Mouse (Mus musculus): ENCODE measurements around the gene Lmf1. TPM values are rescaled to one million over a fixed set of nuclear protein-coding genes. Genes with fewer than 3 reads are reported as not detected.

The Lmf1 gene
- polyA plus RNA-seq, 1 experiment from 2014 or later = 13.4 TPM

- Histone ChIP-seq H3K27ac (no peak overlapping the region), H3K4me3 (ENCODE audit: inconsistent target) (no peak overlapping the region), H3K79me2 (ENCODE audit: inconsistent target) (no peaks in the 10 kb centered on the region), H3K36me3 (ENCODE audit: inconsistent target) (no peaks in the 10 kb centered on the region)
- 93% methylated on average over 11 of the region's 11 CpGs for WGBS (ENCODE audit: missing documents)
These were observed 29.4 kb downstream of the Lmf1 start for GRCm38 (mm10) chr17:25608137-25608785.

GRCm38 (mm10) chr17:25608821-25609505 is 30.1 kb downstream of the Lmf1 start:
- 95% methylated on average over 9 of the region's 10 CpGs for WGBS (ENCODE audit: missing documents)
- Histone ChIP-seq H3K4me3 (ENCODE audit: inconsistent target) (no peak overlapping the region), H3K79me2 (ENCODE audit: inconsistent target) (no peaks in the 10 kb centered on the region), H3K36me3 (ENCODE audit: inconsistent target) (no peaks in the 10 kb centered on the region), H3K27ac (no peak overlapping the region)

GRCm38 (mm10) chr17:25609506-25609828 is 30.6 kb downstream of the Lmf1 start:
- Histone ChIP-seq H3K79me2 (ENCODE audit: inconsistent target) (no peaks in the 10 kb centered on the region), H3K36me3 (ENCODE audit: inconsistent target) (no peaks in the 10 kb centered on the region), H3K27ac (no peak overlapping the region), H3K4me3 (ENCODE audit: inconsistent target) (no peak overlapping the region)
- 98% methylated on average over 3 of the region's 3 CpGs for WGBS (ENCODE audit: missing documents)

DNA sequence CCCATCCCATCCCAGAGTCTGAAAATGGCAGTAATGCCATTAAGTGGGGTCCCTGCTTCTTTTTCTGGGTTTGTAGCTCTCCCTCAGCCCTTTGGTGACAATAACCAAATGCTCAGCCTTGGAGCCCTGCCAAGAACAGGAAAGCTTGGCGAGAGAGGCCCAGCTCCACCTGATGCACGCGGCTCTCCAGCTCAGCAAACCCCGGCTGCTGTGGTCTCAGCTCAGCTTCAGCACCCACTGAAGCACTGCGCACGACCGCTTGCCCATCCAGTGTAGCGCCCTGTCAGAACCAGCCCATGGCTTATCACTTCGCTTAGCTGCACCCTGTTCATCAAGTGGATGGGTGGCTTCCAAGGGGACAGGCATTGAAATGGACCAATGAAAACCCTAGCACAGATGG is 31.3 kb downstream of the Lmf1 start:
- no peaks in the 10 kb centered on the region for H3K79me2 ChIP-seq (ENCODE audit: inconsistent target)
- WGBS (ENCODE audit: missing documents) = 92% methylated on average over 9 of the region's 9 CpGs
- no peak overlapping the region for H3K4me3 ChIP-seq (ENCODE audit: inconsistent target)
- no peaks in the 10 kb centered on the region for H3K36me3 ChIP-seq (ENCODE audit: inconsistent target)
- no peak overlapping the region for H3K27ac ChIP-seq

GRCm38 (mm10) chr17:25612537-25612936 is 33.7 kb downstream of the Lmf1 start:
- Histone ChIP-seq H3K27ac (no peak overlapping the region), H3K4me3 (ENCODE audit: inconsistent target) (no peak overlapping the region), H3K36me3 (ENCODE audit: inconsistent target) (no peaks in the 10 kb centered on the region), H3K79me2 (ENCODE audit: inconsistent target) (no peaks in the 10 kb centered on the region)
- 98% methylated on average over 9 of the region's 9 CpGs for WGBS (ENCODE audit: missing documents)

DNA sequence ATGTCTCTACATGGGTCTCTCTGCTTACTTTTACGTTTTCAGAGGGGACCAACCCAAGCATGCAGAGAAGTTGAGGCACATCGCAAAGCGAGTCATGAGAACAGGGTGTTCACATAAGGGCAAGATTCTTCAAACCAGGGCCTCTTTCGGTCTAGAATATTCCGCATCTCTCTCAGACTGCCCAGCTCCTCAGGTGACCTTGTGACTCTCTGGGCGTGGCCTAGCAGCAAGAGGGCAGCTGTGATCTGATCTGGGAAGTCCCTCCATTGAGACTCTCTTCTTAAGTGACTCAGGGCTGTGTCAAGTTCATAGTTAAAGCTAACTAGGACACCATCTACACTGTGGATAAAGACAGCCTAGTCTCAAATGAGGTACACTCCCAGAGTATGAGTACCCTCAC is 34.4 kb downstream of the Lmf1 start:
- no peak overlapping the region for H3K27ac ChIP-seq
- 97% methylated on average over 6 of the region's 6 CpGs for WGBS (ENCODE audit: missing documents)
- no peaks in the 10 kb centered on the region for H3K36me3 ChIP-seq (ENCODE audit: inconsistent target)
- H3K4me3 ChIP-seq (ENCODE audit: inconsistent target) = no peak overlapping the region
- no peaks in the 10 kb centered on the region for H3K79me2 ChIP-seq (ENCODE audit: inconsistent target)

DNA sequence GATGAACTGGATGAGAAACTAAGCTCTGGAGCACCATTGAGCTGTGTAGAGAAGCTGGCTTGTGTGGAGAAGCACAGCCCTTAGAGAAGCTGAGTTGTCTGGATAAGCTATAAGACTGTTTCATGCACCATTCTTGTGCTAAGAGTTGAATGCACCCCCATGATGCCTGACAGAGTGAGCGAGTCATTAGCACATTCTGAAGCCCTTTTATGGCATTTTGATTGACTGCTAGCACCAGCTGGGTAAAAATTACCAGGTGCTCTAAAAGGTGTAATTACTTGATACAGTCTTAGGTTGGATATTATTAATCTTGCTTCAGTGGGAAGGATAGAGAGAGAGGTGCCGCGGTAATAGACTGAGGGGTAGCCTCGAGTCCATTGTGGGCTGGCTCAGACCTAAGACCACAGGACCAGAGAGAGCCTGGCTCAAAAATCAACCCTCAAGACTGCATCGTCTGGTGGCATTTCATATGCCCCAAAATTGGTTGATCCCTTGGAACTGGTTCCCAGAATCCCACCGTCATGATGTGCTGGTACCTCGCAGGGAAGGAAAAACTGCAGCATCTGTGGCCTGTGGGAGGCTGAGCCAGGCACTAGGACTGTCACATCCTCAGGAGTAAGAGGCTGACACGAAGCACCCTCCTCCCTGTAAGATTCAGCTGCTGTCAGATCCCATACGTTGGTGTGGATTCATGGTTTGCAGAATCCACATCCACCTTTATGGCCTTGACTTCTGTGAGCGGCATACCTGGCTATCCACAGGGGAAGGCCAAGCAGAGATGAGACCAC is 36.0 kb downstream of the Lmf1 start:
- H3K79me2 ChIP-seq (ENCODE audit: inconsistent target) = no peaks in the 10 kb centered on the region
- H3K27ac ChIP-seq = no peak overlapping the region
- WGBS (ENCODE audit: missing documents) = 90% methylated on average over 10 of the region's 10 CpGs
- no peak overlapping the region for H3K4me3 ChIP-seq (ENCODE audit: inconsistent target)
- H3K36me3 ChIP-seq (ENCODE audit: inconsistent target) = no peaks in the 10 kb centered on the region

DNA sequence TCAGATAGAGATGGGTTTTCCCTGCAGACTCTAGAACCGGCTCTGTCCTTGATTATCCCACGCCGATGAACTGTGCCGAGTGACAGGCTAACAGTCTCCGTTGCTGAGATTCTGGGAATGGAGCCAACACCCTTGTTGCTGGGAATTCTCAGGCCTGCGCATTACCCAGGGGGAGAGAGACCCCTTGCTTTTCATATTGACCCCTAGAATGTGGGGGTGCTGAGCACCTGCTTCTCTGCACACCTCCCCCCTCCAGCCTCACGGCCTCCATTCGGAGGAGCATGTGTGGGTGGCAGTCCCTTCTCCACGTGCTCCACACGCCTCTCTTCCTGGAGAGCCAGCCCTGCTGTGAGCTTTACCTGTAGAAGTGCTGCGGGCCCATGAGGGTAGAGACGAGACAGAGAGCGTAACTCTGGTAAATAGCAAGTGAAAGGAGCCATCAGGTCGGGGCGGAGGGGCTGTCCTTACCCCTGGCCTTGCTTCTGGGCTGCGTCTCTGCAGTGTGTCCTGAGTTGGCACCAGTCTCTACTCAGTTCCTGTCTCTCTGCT is 39.7 kb downstream of the Lmf1 start:
- WGBS (ENCODE audit: missing documents) = 95% methylated on average over 16 of the region's 16 CpGs
- Histone ChIP-seq H3K4me3 (ENCODE audit: inconsistent target) (no peak overlapping the region), H3K36me3 (ENCODE audit: inconsistent target) (no peaks in the 10 kb centered on the region), H3K79me2 (ENCODE audit: inconsistent target) (no peaks in the 10 kb centered on the region), H3K27ac (no peak overlapping the region)

DNA sequence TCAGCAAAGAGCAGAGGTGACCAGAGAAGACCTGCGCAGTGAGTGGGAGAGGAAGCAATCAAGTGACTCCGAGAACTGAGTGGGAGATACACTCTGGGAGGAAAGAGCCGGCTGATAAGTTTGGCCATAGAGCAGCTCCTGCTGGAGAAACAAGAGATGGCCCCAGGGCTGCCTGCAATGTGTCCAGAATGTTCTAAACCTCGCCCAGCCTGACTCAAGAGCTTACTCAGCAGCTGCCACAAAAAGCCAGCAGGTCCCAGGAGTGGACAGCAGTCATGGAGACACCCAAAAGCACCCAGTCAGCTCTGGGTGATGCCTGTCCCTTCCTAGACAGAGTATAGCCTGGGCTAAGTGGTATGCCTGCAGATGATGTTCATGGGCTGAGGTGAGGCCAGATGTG is 44.6 kb downstream of the Lmf1 start:
- Histone ChIP-seq H3K4me3 (ENCODE audit: inconsistent target) (no peak overlapping the region), H3K36me3 (ENCODE audit: inconsistent target) (no peaks in the 10 kb centered on the region), H3K79me2 (ENCODE audit: inconsistent target) (no peaks in the 10 kb centered on the region), H3K27ac (no peak overlapping the region)
- WGBS (ENCODE audit: missing documents) = 92% methylated on average over 4 of the region's 4 CpGs

- no peak overlapping the region for H3K27ac ChIP-seq
- no peaks in the 10 kb centered on the region for H3K36me3 ChIP-seq (ENCODE audit: inconsistent target)
- H3K79me2 ChIP-seq (ENCODE audit: inconsistent target) = no peaks in the 10 kb centered on the region
- no peak overlapping the region for H3K4me3 ChIP-seq (ENCODE audit: inconsistent target)
- WGBS (ENCODE audit: missing documents) = 94% methylated on average over 11 of the region's 11 CpGs
These were observed 45.0 kb downstream of the Lmf1 start for GRCm38 (mm10) chr17:25623935-25624334.

GRCm38 (mm10) chr17:25624446-25625119 is 45.7 kb downstream of the Lmf1 start:
- no peaks in the 10 kb centered on the region for H3K79me2 ChIP-seq (ENCODE audit: inconsistent target)
- no peak overlapping the region for H3K27ac ChIP-seq
- WGBS (ENCODE audit: missing documents) = 95% methylated on average over 13 of the region's 13 CpGs
- no peaks in the 10 kb centered on the region for H3K36me3 ChIP-seq (ENCODE audit: inconsistent target)
- H3K4me3 ChIP-seq (ENCODE audit: inconsistent target) = no peak overlapping the region

DNA sequence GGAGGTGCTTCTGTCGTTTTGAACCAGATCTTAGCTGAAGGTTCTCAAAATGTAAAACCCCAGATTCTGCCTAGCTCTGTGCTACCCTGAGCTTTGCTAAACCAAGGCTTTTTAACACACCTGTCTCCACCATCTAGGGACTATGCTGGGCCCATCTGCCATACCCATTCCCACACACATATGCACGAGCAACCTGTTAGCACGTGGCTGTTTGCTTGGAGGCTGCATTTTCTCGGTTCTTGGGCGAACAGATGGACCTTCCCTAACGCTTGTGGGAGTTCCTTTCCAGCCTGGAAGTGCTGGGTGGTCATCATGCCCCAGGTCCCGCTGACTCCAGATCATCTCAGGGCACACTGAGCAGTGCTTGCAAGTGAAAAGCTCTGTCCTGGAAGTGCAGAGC is 46.4 kb downstream of the Lmf1 start:
- Histone ChIP-seq H3K36me3 (ENCODE audit: inconsistent target) (no peaks in the 10 kb centered on the region), H3K79me2 (ENCODE audit: inconsistent target) (no peaks in the 10 kb centered on the region), H3K27ac (no peak overlapping the region), H3K4me3 (ENCODE audit: inconsistent target) (no peak overlapping the region)
- 95% methylated on average over 7 of the region's 7 CpGs for WGBS (ENCODE audit: missing documents)

- Histone ChIP-seq H3K4me3 (ENCODE audit: inconsistent target) (no peak overlapping the region), H3K36me3 (ENCODE audit: inconsistent target) (no peaks in the 10 kb centered on the region), H3K27ac (no peak overlapping the region), H3K79me2 (ENCODE audit: inconsistent target) (no peaks in the 10 kb centered on the region)
- WGBS (ENCODE audit: missing documents) = 73% methylated on average over 20 of the region's 20 CpGs
These were observed 47.5 kb downstream of the Lmf1 start for GRCm38 (mm10) chr17:25626196-25627043.

DNA sequence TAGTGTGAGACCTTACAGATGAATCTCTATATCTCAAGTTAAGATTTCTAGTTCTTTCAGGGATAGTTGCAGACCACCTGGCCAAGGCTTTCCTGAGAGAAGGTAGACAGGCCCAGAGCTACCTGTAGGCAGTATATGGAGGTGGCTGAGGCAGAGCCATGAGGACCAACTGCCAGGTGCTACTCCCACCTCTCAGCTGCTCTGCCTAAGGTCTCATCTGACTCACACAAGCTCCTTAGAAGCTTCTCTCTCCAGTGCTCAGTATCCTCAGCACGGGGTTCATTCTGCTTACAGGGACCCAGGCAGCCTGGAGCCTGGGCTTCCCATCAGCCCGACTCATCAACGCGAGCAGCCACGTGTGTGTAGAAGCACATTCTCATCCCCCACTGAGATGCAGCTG is 51.4 kb downstream of the Lmf1 start:
- H3K79me2 ChIP-seq (ENCODE audit: inconsistent target) = no peaks in the 10 kb centered on the region
- H3K4me3 ChIP-seq (ENCODE audit: inconsistent target) = no peak overlapping the region
- H3K36me3 ChIP-seq (ENCODE audit: inconsistent target) = no peaks in the 10 kb centered on the region; the same call in 1 of the 2 replicates
- H3K27ac ChIP-seq = no peak overlapping the region
- WGBS (ENCODE audit: missing documents) = 91% methylated on average over 5 of the region's 5 CpGs
